Mouse (Mus musculus): ENCODE data around the gene Atf7ip. TPM values are rescaled to one million over a fixed set of nuclear protein-coding genes. Genes with fewer than 3 reads are reported as not detected.

Atf7ip gene
- total and polyA plus RNA-seq, 3 experiments, result 4.2 to 35.4 (median 29.7) TPM

- no peak for DNase-seq (ENCODE audit: extremely low read depth)
- Histone ChIP-seq H3K4me3 (replicated peaks in 1 of 3; ENCODE audit: low read depth in 2 of 3, low read length in 2 of 3, poor library complexity in 1 of 3) (no peak overlapping the region), H3K79me2 (replicated peaks; ENCODE audit: control insufficient read depth, extremely low read depth, insufficient read depth, poor library complexity, severe bottlenecking) (no peaks in the 10 kb centered on the region), H3K9me3 (replicated peaks; ENCODE audit: low read length) (no peaks in the 10 kb centered on the region), H3K36me3 (replicated peaks in 1 of 2; ENCODE audit: control insufficient read depth in 1 of 2, insufficient read depth in 1 of 2, low read length in 1 of 2) (no peaks in the 10 kb centered on the region), H3K9ac (ENCODE audit: insufficient read depth, low read depth) (no peak overlapping the region), H3K27me3 (replicated peaks) (no peaks in the 10 kb centered on the region), H3K27ac (ENCODE audit: insufficient read depth, low read depth) (no peak overlapping the region), H3K4me2 (ENCODE audit: insufficient read depth, low read depth, poor library complexity, severe bottlenecking) (no peak overlapping the region), H3K4me1 (ENCODE audit: control insufficient read depth in 1 of 2, insufficient read depth in 2 of 2) (peaks cover 6 to 14% of the 10 kb centered on the region in 2 experiments; a peak in 3 of 4 replicates)
- dilution Hi-C loops (cut with MboI; ENCODE audit: extremely low pct_ligation_motif_present, extremely low pct_unique_long_range_greater_than_20kb, low sequenced_read_pairs), result no loop called here
- TF ChIP-seq USF1 (IDR thresholded peaks at IDR 0.05; ENCODE audit: low read depth, low read length) (no peak), MYC (IDR thresholded peaks at IDR 0.05; ENCODE audit: low read depth, low read length) (no peak), MAZ (IDR thresholded peaks at IDR 0.05; ENCODE audit: low read depth, low read length) (no peak), MAFK (IDR thresholded peaks at IDR 0.05; ENCODE audit: insufficient replicate concordance, low read length) (no peak), RAD21 (IDR thresholded peaks at IDR 0.05; ENCODE audit: low read depth, low read length) (no peak), JUN (IDR thresholded peaks at IDR 0.05; ENCODE audit: insufficient read depth, low read depth, low read length) (no peak), POLR2AphosphoS2 (IDR thresholded peaks at IDR 0.05; ENCODE audit: low read depth, low read length) (no peak), ZMIZ1 (IDR thresholded peaks at IDR 0.05; ENCODE audit: low read depth, low read length) (no peak), UBTF (IDR thresholded peaks at IDR 0.05; ENCODE audit: low read depth, low read length) (no peak), MXI1 (IDR thresholded peaks at IDR 0.05; ENCODE audit: low read depth, low read length) (no peak), E2F4 (IDR thresholded peaks at IDR 0.05; ENCODE audit: insufficient replicate concordance, low read depth, low read length) (no peak), NELFE (IDR thresholded peaks at IDR 0.05; ENCODE audit: low read depth, low read length) (no peak), POLR2A (IDR thresholded peaks at IDR 0.05; ENCODE audit: low read depth, low read length) (no peak), IRF4 (IDR thresholded peaks at IDR 0.05; ENCODE audit: low read depth, low read length) (no peak), CHD1 (IDR thresholded peaks at IDR 0.05; ENCODE audit: low read depth, low read length) (no peak), NRF1 (IDR thresholded peaks at IDR 0.05; ENCODE audit: low read depth, low read length) (no peak), CTCF (conservative IDR thresholded peaks at IDR 0.05 in 1 of 2, IDR thresholded peaks at IDR 0.05 in 1 of 2; ENCODE audit: low read depth in 2 of 2, low read length in 2 of 2) (no peak), KAT2A (IDR thresholded peaks at IDR 0.05; ENCODE audit: insufficient replicate concordance, low read length) (no peak), USF2 (conservative IDR thresholded peaks at IDR 0.05; ENCODE audit: low read depth, low read length) (no peak), GABPA (IDR thresholded peaks at IDR 0.05; ENCODE audit: insufficient replicate concordance, low read depth, low read length) (no peak)
- in situ Hi-C loops (cut with MboI; ENCODE audit: low pct_ligation_motif_present, low pct_unique_long_range_greater_than_20kb, low sequenced_read_pairs), result no loop called here
Measured at GRCm38 (mm10) chr6:136490516-136491475, 15.2 kb upstream of the Atf7ip start.
